Mouse (Mus musculus) ES-E14 (cell line): ENCODE measurements around the gene Cd300c. TPM values are rescaled to one million over a fixed set of nuclear protein-coding genes. Genes with fewer than 3 reads are reported as not detected.
"Not testable (repeated sequence)": the region's sequence is repeated elsewhere in the genome, so short reads cannot be mapped to it uniquely, and the experiment has no call there.

Experiments used
- DNase-seq: peaks from one replicate; pipeline ENCODE4 v3.0.0-alpha.2; 2013; ENCODE audit warnings: low read depth, low spot score
- H3K27ac ChIP-seq: 2 replicates; pipeline ENCODE4 v1.5.1; 2012; ENCODE audit warnings: low read depth, mild to moderate bottlenecking, low read length, moderate library complexity, mixed read lengths; ENCODE audit not compliant: poor library complexity, insufficient read depth, severe bottlenecking
- H3K36me3 ChIP-seq: 2 replicates; pipeline ENCODE4 v1.6.1; 2012; ENCODE audit warnings: mild to moderate bottlenecking, low read length, moderate library complexity, mixed read lengths; ENCODE audit not compliant: control insufficient read depth, poor library complexity, insufficient read depth, severe bottlenecking
- H3K4me1 ChIP-seq, 2 experiments: fragments of 150-350 bp in 1 of 2; sonication (generic) in 1 of 2; 2 replicates each; pipeline ENCODE4 v1.6.1; 2012; ENCODE audit warnings: low read length in 2 of 2, mild to moderate bottlenecking in 1 of 2, mixed read lengths in 1 of 2; ENCODE audit not compliant: control insufficient read depth in 2 of 2, insufficient read depth in 2 of 2, poor library complexity in 1 of 2
- H3K4me3 ChIP-seq, 2 experiments: fragments of 150-350 bp in 1 of 2; sonication (generic) in 1 of 2; 2 replicates each; pipeline ENCODE4 v1.5.1; 2012; ENCODE audit warnings: low read length in 2 of 2, low read depth in 1 of 2, mild to moderate bottlenecking in 1 of 2, mixed read lengths in 1 of 2; ENCODE audit not compliant: insufficient read depth in 1 of 2, poor library complexity in 1 of 2, severe bottlenecking in 1 of 2
- H3K9ac ChIP-seq: 2 replicates; pipeline ENCODE4 v1.6.1; 2012; ENCODE audit warnings: low read depth, mild to moderate bottlenecking, low read length, mixed read lengths; ENCODE audit not compliant: poor library complexity, insufficient read depth, severe bottlenecking
- H3K9me3 ChIP-seq: fragments of 150-350 bp; sonication (generic); 2 replicates; pipeline ENCODE4 v1.6.1; 2012; ENCODE audit warnings: low read depth, mild to moderate bottlenecking, low read length; ENCODE audit not compliant: control insufficient read depth, insufficient read depth
- CHD2 ChIP-seq: IDR thresholded peaks from 2 replicates; pipeline ENCODE4 v1.6.1; 2014; ENCODE audit warnings: mild to moderate bottlenecking, low read depth, low read length, inconsistent platforms
- HCFC1 ChIP-seq: IDR thresholded peaks from 2 replicates; pipeline ENCODE4 v1.6.1; 2012; ENCODE audit warnings: low read length, inconsistent platforms, borderline replicate concordance; ENCODE audit not compliant: insufficient read depth
- MAFK ChIP-seq: IDR thresholded peaks from 2 replicates; pipeline ENCODE4 v1.6.1; 2014; ENCODE audit warnings: mild to moderate bottlenecking, low read depth, low read length, inconsistent platforms; ENCODE audit not compliant: insufficient read depth
- ZC3H11A ChIP-seq: IDR thresholded peaks from 2 replicates; pipeline ENCODE4 v1.6.1; 2012; ENCODE audit warnings: low read depth, mild to moderate bottlenecking, inconsistent platforms, low read length, borderline replicate concordance
- ZNF384 ChIP-seq: IDR thresholded peaks from 2 replicates; pipeline ENCODE4 v1.6.1; 2012; ENCODE audit warnings: low read depth, low read length, inconsistent platforms
- in situ Hi-C, 2 experiments: fragments of 600-800 bp; cut with MboI; formaldehyde crosslinking; loops; one replicate each; pipeline ENCODE4 v1.15.1; 2025; ENCODE audit warnings: low sequenced_read_pairs in 2 of 2, inconsistent platforms in 1 of 2; ENCODE audit not compliant: unreplicated experiment in 2 of 2
- total RNA-seq: library from RNA; depleted of rRNA; stranded (reverse); fragments of 300-350 nt; gene quantifications from 2 replicates; pipeline ENCODE4 v1.2.3, GENCODE M21; 2012; rRNA removed

Cd300c gene
- not detected in 2 replicates for total RNA-seq

DNA sequence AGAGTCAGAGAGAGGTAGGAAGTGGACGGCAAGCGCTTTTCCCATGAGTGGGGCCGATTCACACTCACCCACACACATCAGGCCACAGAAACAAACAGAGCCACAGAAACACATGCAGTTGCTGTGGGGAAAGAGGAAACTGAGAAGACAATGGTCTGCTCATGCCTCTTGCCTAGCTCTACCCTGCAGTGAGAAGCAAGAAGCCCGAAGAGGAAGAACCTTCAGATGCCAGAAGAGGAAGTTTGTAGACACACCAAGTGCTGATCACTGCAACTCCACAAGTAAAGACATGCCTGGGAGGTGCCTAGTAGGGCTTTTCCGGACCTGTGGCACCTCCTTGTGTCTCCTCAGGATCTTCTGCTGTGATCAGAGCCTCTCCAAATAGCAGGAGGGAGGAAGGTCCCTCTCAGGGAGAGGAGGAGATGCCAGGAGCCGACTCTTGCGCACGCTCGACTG lies at the start of gene Cd300c:
TSS of gene Cd300c (minus strand) at position 406 of the 456 bp plus-strand sequence.
- Histone ChIP-seq H3K4me3 (no peak within 1 kb of the TSS), H3K4me1 (no peaks in the 10 kb centered on the region), H3K36me3 (no peaks in the 10 kb centered on the region), H3K27ac (no peak within 1 kb of the TSS), H3K9me3 (no peaks in the 10 kb centered on the region), H3K9ac (no peak within 1 kb of the TSS)
- in situ Hi-C loops = no loop called here
- TF ChIP-seq ZC3H11A (no peak), CHD2 (no peak), ZNF384 (no peak), MAFK (no peak), HCFC1 (no peak)
- DNase-seq = no peak

- H3K4me3 ChIP-seq, H3K9ac ChIP-seq, H3K27ac ChIP-seq, H3K9me3 ChIP-seq, H3K4me1 ChIP-seq, DNase-seq, in situ Hi-C loops, H3K36me3 ChIP-seq: not testable (repeated sequence)
These were observed 47.1 kb upstream of the Cd300c start, which contains the start of gene Cd300ld2 for GRCm38 (mm10) chr11:115016093-115016492. Gene Cd300ld2 (minus strand): TSS chr11:115016193.

DNA sequence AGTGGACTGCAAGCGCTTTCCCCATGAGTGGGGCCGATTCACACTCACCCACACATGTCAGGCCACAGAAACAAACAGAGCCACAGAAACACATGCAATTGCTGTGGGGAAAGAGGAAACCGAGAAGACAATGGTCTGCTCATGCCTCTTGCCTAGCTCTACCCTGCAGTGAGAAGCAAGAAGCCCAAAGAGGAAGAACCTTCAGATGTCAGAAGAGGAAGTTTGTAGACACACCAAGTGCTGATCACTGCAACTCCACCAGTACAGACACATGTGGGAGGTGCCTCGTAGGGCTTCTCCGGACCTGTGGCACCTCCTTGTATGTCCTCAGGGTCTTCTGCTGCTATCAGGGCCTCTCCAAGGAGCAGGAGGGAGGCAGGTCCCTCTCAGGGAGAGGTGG lies 35.1 kb upstream of the Cd300c start:
- no peak overlapping the region for H3K4me3 ChIP-seq
- no peaks in the 10 kb centered on the region for H3K36me3 ChIP-seq
- H3K27ac ChIP-seq = no peak overlapping the region
- H3K4me1 ChIP-seq = no peaks in the 10 kb centered on the region
- in situ Hi-C loops = no loop called here
- DNase-seq = no peak
- no peak for TF ChIP-seq ZC3H11A
- TF ChIP-seq ZNF384 = no peak
- no peak for TF ChIP-seq HCFC1
- no peaks in the 10 kb centered on the region for H3K9me3 ChIP-seq
- H3K9ac ChIP-seq = no peak overlapping the region

DNA sequence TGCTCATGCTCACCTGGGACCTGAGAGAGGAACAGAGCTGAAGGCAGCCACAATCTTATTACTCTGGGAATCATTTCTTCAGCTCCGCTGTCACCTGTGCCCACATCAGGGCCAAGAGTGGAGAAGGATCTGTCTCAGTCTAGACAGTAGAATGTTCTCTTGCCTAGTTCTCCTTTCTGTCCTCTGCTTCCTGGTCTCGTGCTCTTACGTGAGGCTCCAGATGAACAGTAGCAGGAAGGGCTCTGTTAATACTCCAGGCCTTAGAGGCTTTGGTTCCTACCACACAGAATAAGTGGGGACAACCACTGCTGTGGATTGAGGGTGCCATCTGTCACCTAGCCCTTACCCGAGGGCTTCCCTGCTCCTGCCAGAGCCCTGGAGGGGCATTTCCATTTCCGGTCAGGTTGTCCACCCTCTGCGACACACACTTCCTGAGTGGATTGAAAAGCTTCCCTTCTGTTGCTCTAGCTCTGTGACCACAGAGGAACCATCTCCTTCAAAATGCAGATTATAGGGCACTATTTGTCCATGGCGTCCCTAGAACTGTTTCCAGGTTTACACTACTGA lies 32.6 kb upstream of the Cd300c start, which contains the start of gene Cd300c2:
TSS of gene Cd300c2 (minus strand) at position 407 of the 567 bp plus-strand sequence.
- Histone ChIP-seq H3K9me3 (no peaks in the 10 kb centered on the region), H3K4me3 (no peak within 1 kb of the TSS), H3K9ac (no peak within 1 kb of the TSS), H3K4me1 (no peaks in the 10 kb centered on the region), H3K27ac (no peak within 1 kb of the TSS), H3K36me3 (no peaks in the 10 kb centered on the region)
- in situ Hi-C loops = no loop called here
- TF ChIP-seq MAFK (no peak), ZC3H11A (no peak), ZNF384 (no peak), CHD2 (no peak), HCFC1 (no peak)
- DNase-seq = no peak

DNA sequence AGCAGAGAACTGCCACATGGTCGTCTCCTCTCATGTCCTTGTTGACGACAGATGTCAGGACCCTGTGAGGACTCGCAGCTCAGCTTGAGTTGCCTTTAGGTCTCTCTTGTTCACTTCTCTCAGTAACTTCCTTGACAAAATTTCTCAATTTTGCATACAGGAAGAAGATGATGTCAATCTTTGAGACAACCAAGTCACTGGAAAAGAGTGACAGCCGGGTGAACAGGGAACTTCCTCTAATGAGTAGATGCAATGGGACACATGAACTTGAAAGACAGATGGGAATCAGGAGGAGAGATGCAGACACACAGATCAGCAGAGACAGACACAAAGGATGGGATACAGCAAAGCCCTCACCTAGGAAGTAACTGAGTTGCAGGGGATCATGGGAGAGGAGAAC lies 20.8 kb upstream of the Cd300c start, which contains the start of gene Cd300ld:
TSS of gene Cd300ld (minus strand) at position 130 of the 400 bp plus-strand sequence.
- DNase-seq = no peak
- in situ Hi-C loops = no loop called here
- no peaks in the 10 kb centered on the region for H3K9me3 ChIP-seq
- TF ChIP-seq ZC3H11A (no peak), HCFC1 (no peak), ZNF384 (no peak), CHD2 (no peak), MAFK (no peak)
- no peaks in the 10 kb centered on the region for H3K36me3 ChIP-seq
- no peaks in the 10 kb centered on the region for H3K4me1 ChIP-seq
- no peak within 1 kb of the TSS for H3K4me3 ChIP-seq
- no peak within 1 kb of the TSS for H3K9ac ChIP-seq
- no peak within 1 kb of the TSS for H3K27ac ChIP-seq
